Mouse (Mus musculus) common myeloid progenitor, adult 5-6 weeks (primary cell): ENCODE data around the gene Pop5. TPM values are rescaled to one million over a fixed set of nuclear protein-coding genes. Genes with fewer than 3 reads are reported as not detected.

ENCODE experiments used
- ATAC-seq: replicated peaks from 2 replicates; pipeline ENCODE4 v1.8.0; 2016; ENCODE audit warnings: low read depth, mild to moderate bottlenecking, moderate TSS enrichment, inconsistent platforms; ENCODE audit not compliant: poor library complexity, severe bottlenecking
- total RNA-seq: library from RNA; stranded (forward); fragments of 200-1000, 187-1606 nt; gene quantifications from 2 replicates; pipeline ENCODE4 v1.2.3, GENCODE M21; 2017

Gene Pop5
- total RNA-seq, 1 experiment from 2014 or later, result 75.6 TPM

DNA sequence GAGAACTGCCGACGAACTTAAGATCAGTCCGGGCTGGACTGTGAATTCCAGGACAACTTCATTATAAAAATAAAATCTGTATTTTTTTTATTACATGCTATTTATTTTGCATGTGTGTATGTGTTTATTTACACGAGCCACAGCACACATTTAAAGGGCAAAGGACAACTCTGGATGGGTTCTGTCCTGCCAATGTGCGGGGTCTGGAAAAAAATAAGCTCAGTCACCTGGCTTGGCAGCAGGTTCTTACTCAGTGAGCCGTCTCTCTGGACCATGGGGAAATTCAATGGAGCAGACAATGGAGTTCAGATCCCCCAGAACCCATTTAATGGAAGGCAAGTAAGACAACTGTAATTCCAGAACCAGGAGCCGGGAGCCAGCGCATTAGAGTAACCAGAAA lies 25.5 kb downstream of the Pop5 start:
- no peak for ATAC-seq

DNA sequence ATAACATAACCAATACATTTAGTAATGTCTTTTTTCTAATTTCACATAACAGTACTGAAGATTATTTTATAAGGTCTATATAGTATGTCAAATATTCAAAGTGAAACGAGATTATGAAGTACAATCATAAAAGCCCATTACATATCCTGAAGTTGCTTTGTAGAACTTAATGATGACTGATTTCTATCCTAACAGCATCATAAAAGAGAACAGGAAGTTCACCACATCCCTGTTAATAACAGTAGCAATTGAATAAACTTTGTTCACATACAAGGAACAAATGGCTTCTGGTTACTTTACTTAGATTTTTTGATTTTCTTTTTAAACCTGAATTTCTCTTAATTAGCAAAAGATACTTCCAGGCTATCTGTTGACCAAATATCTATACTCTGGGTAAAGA lies 26.2 kb downstream of the Pop5 start:
- ATAC-seq, result no peak

DNA sequence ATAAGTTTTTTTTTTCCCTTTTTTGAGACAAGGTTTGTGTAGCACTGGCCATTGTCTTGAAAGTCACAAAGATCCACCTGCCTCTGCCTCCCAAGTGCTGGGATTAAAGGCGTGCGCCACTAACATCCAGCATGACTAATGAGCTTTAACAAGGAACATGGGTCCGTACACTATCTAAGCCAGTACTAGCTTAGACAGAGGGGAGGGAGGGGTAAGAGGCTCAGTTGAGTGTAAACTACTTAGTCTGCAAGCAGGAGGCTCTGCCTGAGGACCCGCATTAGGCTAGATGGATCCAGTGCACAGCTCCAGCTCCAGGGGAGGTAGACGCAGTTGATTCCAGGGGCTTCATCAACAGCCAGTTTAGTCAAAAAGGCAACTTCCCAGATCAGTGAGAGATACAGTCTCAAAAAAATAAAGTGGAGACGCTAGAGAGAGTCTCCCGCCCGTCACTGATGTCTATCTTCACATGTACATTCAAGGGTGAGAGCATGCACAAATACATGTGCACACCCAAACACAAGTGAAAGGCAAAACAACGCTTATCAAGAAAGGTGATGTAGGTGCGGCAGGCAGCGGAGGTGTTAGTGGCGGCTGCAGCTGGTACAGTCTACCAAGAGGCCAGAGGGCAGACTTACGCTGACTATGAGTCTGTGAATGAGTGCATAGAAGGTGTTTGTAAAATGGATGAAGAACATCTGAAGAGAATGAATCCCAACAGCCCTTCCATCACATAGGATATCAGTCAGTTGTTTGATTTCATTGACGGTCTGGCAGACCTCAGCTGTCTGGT lies 27.1 kb downstream of the Pop5 start:
- no peak for ATAC-seq

DNA sequence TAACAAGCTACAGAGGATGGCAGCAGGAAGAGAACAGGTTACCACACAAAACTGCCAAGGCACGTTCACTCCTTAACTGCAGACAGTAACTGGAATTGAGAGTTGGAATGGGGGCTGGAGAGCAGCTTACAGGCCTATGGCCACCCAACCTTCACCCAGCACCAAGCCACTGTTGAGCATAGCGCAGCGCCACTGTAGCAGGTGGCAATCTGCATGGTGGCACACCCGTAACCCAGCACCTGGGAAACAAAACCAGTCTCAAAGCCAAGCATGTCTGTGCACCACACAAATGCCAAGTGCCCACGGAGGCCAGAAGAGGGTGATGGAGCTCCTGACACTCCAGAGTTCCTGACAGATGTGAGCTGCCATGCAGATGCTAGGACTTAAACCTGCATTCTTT lies 30.7 kb downstream of the Pop5 start:
- ATAC-seq, result no peak

DNA sequence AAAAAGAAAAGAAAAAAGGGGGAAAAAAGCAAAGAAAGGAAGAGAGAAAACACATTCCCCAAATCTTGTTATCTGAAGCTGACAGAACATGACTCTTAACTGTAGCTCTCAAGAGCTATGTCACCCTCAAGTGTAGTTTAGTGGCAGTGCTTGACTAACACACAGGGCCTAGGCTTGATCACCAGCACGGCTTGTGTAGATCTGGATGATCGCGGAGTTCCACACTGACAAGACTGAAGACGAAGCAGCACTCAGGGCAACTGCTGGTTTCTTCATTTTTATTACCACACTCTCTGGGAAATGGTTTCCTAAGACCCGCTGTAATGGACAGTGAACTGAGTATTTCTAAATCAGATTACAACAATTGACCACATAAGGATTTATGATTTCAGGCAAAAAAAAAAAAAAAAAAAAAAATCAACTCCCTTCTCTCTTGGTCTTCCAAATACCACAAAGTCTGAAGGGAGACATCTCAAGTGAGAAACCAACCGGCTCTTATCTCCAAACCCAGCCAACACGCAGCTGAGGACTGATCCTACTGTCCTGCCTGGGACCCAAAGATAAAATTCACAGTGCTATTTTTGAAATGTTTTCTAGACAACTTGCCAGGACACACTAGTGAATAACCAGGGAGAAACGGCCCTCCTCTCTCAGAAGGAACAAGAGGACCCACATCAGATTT lies 31.3 kb downstream of the Pop5 start:
- peak; percentile 77 for ATAC-seq

DNA sequence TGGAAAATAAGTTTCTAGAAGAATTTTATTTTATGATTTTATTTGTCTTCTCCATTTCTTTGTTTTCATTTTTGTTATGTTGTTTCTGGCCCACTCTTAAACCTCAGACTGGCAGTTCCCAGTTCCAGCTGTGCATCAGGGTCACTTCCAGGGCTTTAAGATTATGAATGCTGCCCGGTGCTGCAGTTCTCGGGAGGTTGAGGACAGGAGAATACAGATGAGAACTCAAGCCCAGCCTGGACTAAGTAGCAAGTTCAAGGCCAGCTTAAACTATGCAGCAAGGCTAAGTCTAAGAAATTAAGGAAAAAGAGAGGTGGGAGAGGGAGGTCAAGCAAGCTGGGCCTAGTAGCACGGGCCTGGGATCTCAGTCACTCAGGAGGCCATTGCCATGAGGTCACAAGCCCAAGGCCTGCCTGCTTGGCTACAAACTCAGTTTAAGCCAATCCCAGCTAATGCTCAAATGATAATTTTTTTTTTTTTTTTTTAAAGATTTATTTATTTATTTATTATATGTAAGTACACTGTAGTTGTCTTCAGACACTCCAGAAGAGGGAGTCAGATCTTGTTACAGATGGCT lies 31.9 kb downstream of the Pop5 start:
- ATAC-seq, result no peak

DNA sequence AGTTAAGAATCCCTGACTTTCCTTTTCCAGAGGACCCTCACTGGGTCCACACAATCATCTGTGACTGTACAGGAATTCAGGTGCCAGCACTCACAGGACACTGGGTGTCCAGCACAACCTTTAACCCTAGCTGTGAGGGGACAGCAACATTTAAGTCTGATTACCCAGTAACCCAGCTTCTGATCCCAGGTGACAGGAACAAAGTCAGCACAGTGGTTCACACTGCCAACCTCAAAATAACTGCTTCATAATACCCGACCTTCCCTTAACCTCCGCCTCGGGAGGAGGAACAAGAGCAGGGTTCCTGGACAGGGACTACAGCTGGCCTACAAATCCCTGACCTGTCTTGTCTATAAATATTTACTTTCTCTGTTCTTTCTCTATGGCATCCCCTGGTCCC lies 32.6 kb downstream of the Pop5 start:
- no peak for ATAC-seq

DNA sequence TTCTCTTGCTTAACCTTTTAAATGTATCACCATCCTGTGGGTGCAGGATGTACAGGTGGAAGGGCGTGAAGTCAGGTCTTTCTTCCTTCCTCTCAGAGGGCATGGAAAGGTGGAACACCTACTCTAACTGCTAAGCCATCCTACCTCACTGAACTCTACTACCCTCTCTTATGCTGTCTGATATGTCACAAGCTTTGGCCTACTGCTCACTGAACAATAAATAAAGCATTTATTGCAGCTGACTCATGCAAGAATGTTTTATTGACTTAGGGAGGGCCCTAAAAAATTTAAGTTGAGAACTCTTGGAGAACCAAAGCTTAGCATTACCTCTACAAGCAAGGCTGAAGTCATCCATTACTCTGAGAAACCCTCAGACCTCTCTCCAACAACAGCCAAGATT lies 34.3 kb downstream of the Pop5 start:
- ATAC-seq, result no peak

DNA sequence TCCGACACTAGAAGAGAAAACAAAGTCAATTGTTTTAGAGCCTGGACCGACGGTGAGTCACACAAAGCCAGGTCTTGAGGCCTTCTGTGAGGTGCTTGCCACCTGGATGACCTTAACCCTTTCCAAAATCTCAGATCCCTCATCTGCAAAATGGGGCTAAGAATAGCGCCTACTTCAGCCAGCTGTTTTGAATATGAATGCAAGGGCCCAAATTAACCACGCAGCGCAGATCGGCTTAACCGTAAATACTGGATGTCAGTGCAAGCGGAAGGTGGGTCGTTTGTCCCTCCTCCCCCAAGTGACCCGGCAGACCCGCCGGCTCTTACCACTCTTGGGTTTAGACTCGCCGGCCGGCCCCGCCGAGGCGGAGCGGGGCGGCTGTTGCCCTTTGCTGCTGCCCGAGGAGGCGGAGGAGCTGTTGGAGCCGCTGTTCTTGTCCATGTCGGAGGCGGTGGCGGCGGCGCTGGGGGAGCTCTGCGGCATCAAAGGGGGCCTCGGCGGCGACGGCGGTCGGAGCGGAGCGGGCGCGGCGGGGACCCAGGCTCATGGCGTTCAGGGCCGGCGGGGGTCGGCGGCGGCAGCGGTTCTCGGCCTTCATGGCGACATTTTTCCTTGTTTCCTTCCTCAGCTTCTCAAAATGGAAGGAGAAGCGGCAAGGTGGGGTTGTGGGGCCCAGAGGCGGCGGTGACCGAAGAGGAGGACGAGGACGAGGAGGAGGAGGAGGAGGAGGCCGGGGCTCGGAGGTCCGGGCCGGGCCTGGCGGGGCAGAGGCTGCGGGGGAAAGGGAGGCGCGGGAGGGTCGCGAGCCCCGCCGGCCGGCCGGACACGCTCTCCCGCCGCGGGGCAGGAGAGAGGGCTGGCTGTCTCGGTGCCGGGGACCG lies 36.5 kb downstream of the Pop5 start:
- ATAC-seq, result no peak

DNA sequence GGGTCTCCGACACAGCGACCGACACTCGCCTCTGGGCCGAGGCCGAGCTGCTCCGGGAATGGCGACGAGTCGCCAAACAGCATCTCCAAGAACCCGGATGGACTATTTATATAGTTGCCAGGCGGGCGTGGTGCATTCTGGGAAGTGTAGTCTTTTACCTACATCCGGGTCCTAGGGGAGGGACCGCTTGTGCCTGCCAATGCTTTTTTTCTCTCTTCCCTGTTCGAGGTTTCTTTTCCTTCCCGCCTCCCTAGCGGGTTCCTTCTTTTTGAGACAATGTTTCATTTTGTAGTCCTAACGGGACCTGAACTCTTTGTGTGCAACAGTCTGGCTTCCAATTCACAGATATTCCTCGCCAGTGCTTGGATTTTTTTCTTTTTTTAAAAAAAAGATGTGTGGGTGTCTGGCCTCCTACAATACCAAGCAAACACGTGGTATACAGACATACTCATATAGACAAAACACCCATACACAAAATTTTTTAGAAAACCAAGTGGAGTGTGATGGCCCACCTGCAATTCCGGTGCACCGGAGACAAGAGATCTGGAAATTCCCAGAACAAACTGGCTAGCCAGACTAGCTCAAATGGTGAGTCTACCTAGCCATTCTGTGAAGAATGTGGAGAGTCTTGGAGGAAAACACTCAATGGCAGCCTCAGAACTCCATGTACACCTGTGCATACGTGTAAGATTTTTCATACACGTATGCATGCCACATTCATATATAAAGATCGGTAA lies 37.3 kb downstream of the Pop5 start, which contains the start of gene Rnf10:
Rnf10 (minus strand) TSS at position 87 of the 737 bp plus-strand sequence.
- peak; percentile 94 for ATAC-seq

DNA sequence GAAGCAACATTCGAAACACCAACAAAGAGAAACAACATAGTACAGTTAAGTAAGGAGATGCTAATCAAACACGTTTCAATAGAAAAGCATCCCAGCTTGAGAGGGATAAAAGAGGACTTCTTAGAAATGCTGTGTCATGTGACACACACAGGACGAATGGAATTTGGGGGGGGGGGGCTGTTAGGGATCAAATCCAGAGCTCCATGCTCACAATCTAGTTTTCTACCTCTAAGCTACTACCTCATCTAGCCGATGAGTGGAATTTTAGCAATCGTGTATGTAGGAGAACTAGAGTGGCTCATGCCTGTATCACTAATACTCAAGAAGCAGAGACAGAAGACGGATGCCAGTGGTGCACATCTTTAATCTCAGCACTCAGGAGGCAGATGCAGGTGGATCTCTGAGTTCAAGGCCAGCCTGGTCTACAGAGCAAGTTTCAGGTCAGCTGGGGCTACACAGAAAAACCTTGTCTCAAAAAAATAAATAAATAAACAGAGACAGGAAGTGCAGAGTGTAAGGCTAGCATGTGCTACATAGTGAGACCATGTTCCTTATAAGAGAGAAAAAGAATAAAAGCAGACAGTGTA lies 38.0 kb downstream of the Pop5 start:
- no peak for ATAC-seq

DNA sequence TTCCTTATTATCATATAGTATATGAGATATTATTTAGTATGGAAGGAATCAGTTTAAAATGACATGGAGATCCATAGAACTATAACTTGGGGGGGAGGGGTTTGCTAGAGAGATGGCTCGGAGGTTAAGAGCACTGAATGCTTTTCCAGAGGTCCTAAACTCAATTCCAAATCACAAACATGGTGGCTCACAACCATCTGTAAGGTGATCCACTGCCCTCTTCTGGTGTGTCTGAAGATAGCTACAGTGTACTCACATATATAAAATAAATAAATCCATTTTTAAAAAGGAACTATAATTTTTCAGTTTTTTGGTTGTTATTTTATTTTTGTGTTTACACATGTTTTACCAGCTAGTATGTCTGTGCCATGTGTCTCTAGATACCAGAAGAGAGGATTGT lies 38.7 kb downstream of the Pop5 start:
- ATAC-seq, result no peak

DNA sequence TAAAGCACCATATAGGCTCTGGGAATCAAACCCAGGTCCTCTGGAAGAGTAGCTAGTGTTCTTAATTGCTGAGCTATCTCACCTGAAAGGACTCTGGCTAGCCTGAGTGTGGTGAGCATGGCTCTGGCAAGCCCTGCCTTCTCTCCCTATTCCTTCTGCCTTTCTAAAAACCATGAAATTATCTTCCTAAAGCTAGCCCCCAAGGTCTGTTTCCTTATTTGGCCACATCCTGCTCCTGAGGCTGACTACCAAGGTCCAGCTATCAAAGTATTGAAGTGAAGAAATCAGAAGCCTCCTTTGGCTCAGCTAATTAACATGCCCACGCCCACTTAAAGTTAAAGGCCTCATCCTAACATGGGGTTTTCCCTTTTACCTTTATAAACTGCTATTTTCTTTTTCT lies 39.1 kb downstream of the Pop5 start:
- no peak for ATAC-seq

DNA sequence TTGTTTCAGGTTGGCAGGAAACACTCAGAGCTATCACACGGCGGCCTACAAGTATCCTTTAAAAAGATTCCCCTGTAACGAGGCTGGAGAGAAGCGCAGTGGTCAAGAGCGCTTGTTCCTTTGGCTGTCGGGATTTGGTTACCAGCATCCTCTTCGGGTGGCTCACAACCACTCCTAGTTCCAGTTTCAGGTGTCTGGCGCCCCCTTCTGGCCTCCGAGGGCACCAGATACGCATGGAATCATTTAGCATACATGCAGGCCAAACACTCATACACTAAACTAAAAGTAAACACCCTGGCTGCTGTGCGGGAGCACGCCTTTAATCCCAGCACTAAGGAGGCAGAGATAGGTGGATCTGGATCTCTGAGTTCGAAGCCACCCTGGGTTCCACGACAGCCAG lies 40.4 kb downstream of the Pop5 start:
- ATAC-seq, result no peak

DNA sequence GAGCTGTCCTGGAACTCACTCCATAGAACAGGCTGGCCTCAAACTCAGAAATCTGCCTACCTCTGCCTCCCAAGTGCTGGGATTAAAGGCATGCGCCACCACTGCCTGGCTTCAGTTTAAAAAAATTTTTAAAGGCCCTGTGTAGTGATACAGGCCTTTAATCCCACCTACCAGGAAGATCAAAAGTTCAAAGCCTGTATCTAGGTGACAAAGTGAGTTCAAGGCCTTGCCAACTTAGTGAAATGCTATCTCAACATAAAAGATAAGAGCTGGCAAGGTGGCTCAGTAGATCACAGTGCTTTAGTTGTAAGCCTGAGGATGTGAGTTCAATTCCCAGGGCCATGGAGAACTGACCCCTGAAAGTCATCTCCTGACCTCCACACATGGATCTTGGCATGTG lies 42.4 kb downstream of the Pop5 start:
- ATAC-seq, result no peak

DNA sequence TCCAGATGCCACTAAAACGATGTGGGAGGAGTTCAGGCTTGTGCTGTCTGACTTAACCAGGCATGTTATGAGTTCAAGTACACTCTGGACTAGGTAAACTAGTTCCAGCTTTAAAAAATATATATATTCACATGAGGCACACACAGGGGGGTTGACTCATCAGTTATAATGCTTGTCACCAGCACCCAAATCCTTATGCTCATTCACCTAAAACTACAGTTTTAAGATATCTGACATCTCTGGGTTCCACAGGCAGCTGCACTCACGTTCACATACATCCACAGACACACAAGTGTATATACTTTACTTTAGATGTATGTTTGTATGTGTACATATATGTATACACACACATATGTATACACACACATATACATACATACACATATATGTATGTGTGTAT lies 43.1 kb downstream of the Pop5 start:
- no peak for ATAC-seq

DNA sequence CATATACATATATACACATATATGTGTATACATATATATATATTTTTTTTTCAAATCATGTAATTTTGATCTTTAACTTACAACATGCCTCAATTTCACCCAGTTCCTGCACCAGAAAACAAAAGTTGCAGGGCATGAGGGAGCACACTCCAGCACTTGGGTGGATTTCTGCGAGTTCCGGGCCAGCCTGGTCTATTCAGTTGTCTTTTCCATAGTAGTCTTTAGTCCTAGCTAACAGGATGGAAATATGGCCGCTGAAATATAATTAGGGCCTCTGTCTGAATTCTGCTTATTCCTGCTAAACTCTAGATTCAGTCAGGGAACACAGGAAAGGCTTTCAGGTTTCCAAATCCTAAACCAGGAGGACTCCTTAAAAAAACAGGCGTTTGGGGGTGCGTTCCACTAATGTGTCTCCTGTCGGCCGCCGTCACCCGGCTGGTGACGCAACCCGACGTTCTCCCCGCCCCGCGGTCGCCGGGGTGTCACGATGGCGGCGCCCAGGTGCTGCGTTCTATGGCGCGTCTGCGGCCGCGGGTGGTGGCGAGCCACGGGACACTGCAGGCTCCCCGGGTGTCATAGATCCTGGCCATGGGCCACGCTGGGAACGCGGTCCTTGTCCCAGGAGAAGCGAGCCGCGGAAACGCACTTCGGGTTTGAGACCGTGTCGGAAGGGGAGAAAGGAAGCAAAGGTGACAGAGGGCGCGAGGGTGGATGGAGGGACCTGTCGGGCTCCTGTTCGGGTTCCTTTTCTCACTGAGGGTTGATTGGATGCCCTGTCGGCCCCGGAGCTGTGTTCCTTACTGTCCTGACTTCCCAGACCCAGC lies 43.8 kb downstream of the Pop5 start, which contains the start of gene Coq5:
Coq5 (plus strand) TSS at position 441 of the 824 bp plus-strand sequence.
- peak; percentile 91 for ATAC-seq

DNA sequence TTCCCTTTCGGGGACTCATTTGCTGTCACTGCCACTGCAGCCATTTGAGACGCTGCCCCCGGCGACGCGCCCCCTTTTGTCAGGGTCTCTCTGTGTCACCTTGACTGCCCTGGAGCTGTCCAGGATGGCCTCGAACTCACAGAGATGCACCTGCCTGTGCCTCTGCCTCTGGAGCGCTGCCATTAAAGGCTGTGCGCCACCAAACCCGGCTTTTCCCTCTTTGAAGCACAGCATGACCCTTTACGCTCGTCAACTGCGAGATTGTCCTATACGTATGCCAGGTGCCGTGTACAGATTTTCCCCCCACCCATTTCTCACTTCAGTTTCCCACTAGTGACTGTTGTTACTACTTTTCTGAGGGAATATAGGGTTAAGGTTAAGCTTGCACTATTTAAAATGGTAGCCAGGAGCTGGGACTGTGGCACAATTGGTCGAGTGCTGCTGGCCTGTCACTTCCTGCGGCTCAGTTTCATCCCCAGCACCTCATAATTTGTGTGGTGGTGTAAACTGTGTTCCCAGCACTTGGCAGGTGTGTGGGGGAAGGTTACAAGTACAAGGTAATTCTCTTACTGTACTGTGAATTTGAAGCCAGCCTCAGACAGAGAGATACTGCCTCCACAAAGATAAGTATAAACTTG lies 44.5 kb downstream of the Pop5 start:
- peak; percentile 43 for ATAC-seq
